Mouse (Mus musculus) liver (tissue): ENCODE results near the gene Pdia4.
"Not testable (repeated sequence)": the region's sequence is repeated elsewhere in the genome, so short reads cannot be mapped to it uniquely, and the experiment has no call there.

Experiments used
- DNase-seq: peaks from one replicate; pipeline ENCODE4 v3.0.0-alpha.2; 2020; ENCODE audit warnings: mixed read lengths

Pdia4 gene

GRCm38 (mm10) chr6:47813257-47813878 is at the start of gene Pdia4:
Gene Pdia4, minus strand, starts transcription at chr6:47813430.
- DNase-seq, result peak; percentile 96

GRCm38 (mm10) chr6:47857729-47858128 is 44.5 kb upstream of the Pdia4 start:
- not testable (repeated sequence) for DNase-seq

GRCm38 (mm10) chr6:47857241-47857640 is 44.0 kb upstream of the Pdia4 start:
- DNase-seq, result no peak

DNA sequence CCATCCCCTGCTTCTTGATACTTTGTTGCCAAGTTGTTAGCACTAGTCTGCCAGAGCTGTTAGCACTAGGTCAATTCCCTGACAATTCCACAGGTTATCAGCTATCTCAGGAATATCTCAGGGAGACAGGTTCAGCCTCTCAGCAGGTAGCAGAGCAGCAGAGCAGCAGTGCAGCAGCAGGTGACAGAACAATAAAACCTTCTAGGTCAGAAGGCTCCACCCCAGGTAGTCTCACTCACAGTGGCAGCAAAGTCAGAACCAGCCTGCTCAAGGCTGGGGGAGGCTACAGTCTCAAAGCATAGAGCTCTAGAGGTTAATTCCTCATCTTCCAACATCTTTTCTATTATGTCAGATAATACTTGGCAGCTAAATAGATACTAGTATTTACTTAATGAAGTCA is 32.5 kb upstream of the Pdia4 start:
- no peak for DNase-seq

GRCm38 (mm10) chr6:47842337-47842736 is 29.1 kb upstream of the Pdia4 start:
- no peak for DNase-seq

DNA sequence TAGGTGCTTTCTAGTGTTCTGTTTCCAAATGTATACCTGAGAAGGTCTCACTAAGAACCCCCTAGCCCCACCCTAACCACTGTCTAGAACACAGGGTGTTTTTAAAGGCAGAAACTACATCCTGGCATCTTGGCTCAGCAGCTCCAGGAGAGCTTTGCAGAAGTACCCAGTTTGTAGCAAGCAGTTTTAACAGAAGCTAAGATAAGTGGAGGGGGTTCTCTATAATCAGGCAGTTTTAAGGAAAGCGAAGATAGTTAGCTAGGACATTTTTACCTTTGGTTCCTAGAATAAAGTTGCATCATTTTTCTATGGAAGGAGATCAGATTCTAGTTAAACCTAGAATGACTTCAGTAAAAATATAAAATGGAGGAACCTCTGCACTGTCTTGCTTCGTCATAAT is 28.6 kb upstream of the Pdia4 start:
- no peak for DNase-seq

DNA sequence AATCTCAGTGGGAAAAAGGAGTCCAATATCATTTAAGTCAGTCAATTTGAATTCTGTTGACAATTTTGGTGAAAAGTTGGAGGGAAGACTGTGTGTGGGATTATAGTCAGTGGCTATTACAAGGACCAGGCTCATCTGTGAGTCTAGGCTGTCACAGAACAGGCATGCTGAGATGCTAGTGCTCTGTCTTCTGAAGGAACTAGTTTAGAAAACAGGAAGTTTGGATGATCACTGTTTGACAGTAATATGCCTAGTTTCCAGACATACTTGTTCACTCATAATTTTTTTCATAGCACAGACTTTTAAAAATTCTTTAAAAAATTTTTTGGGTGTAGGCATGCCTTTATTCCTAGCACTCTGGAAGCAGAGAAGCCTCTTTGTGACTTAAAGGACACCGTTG is 27.8 kb upstream of the Pdia4 start:
- DNase-seq, result no peak

DNA sequence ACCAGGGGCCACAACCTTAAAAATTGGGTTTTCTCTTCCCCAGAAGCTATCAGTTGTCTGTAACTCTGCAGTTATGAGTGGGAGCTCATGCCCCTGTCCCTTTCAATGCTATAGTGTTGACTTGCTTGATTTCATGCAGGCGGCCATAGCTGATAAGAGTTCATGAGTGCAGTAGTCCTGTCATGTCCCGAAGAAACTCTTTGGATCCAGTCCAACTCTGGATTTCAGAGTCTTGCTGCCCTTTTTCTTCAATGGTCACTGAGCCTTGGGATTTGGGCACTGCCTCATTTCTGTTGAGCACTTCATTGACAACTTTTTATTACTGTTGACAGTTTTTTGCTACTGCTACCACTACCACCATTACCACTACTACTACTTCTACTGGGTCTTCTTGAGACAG is 24.4 kb upstream of the Pdia4 start:
- no peak for DNase-seq

GRCm38 (mm10) chr6:47835984-47836521 is 22.8 kb upstream of the Pdia4 start:
- peak; percentile 67 for DNase-seq

DNA sequence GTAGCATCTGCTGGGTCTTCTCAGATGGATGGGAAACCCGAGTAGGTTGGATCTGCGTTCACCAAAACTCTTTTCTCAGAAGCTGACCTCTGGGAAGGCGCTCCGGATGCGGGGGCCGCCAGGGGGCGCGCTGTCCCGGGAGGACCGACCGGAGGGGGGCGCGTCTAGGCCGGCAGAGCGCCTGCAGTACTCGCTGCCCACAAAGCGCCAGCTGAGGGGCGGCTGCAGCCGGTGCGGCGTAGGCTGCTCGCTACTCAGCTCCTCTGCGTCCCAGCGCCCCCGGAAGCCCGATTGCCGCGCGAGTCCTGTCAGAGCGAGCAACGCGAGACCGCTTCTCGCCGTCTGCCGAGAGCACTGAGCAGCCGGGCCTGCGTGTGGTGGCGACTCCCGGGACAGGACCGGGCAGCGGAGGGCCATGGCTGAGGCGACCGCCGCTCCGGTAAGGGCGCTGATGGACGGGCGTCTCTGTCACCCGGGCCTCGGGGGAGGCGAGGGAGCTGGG is 22.3 kb upstream of the Pdia4 start, which contains the start of gene Zfp398:
TSS of gene Zfp398 (plus strand) at position 180 of the 502 bp plus-strand sequence.
- peak; percentile 96 for DNase-seq

DNA sequence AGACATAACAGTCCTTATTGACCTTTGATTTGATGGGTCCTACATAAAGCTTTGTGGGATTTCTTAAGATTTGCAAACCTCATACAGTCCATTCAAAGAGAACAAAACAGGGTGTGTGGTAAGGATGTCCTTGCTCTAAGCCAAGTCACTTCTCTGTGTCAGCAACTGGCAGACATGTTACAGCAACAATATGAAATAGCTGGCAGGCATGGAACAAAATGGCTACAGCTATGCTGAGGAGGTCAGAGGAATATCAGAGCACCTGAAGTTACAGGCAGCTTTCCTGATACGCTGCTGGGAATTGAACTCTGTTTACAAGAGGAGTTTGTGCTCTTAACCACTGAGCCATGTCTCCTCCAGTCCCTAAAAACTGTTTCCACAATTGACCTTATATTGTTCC is 19.0 kb upstream of the Pdia4 start:
- DNase-seq, result no peak

- peak; percentile 93 for DNase-seq
Observed at GRCm38 (mm10) chr6:47830104-47831078, 17.2 kb upstream of the Pdia4 start, which contains the start of gene Zfp786. Gene Zfp786, minus strand, starts transcription at chr6:47830867.

- DNase-seq, result no peak
Observed at GRCm38 (mm10) chr6:47828950-47829349, 15.7 kb upstream of the Pdia4 start.

DNA sequence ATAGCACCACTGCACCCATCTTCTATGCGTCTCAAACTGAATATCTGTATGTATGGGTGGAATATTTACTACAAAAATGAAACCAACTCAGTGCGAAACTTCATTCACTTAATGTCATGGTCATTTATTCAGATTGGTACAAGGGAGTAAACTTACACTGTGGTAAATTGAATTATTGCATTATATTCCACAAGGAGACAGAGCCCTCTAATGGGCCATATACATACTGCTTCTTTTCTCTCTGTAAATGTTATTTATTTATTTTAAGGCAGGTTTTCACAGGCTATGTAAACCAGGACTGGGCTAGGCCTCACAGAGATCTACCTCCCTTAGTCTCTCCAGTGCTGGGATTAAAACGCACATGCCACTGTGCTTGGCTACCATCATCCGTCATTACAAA is 14.2 kb upstream of the Pdia4 start:
- no peak for DNase-seq

DNA sequence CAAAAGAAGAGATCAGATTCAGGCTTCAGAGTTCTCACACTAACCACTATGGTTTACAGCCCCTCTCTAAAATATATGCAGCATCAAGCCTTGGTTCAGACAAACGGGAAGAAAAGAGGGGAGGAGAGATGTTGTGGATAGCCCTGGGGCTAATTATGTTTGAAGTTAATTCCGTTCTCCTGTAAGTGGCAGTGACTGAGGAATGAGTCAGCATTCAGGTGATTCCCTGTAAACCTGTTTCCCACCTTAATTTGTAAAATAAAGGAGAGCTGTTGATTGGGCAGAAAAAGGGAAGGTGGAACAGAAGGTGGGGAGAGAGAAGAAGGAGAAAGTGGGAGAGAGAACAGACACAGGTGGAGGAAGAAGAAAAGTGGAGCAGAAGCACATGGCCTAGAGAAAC is 11.0 kb upstream of the Pdia4 start:
- no peak for DNase-seq

- no peak for DNase-seq
Observed at GRCm38 (mm10) chr6:47821776-47822175, 8.5 kb upstream of the Pdia4 start.

DNA sequence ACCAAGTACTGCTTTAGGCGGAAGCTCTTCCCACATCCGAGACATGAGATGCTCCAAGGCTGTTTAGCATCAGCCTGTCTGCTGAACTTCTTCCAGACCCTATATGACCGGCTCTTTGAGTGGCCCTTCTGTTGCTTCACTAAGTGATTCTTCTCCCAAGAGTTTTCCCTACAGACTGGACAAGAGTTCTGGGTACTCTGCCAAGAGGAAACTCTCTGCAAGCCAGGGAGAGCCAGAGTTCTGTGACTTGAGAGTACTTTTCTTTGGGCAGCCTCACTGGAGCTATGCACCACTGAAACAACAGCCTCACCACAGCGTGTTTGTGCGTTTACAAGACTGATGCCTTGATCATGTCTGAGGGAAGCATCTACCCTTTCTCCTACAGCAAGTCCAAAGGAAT is 8.0 kb upstream of the Pdia4 start:
- DNase-seq, result no peak

DNA sequence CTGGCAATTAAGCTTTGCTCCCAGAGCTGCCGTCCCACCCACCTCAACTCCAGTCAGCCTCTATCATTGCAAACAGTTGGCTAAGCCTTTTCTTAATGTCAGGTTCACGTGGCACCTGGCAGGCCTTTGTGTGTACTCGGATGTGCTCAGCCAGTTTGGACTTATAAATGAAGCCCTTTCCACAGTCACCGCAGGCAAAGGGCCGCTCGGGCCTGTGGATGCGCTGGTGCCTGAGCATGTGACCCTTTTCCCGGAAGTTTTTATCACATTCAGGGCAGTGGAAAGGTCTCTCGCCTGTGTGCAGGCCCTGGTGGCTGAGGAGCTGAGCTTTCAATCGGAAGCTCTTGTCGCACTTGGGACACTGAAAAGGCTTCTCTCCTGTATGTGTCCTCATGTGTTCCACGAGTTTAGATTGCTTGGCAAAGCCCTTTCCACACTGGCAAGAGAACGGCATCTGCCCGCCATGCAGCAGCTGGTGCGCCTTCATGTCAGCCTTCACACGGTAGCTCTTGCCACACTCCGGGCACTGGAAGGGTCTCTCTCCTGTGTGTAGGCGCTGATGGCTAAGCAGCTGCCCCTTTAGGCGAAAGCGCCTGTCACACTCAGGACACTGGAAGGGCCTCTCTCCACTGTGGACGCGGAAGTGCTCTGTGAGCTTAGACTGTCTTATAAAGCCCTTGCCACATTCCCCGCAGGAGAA is 6.5 kb upstream of the Pdia4 start:
- no peak for DNase-seq

GRCm38 (mm10) chr6:47818721-47819120 is 5.5 kb upstream of the Pdia4 start:
- DNase-seq, result no peak

GRCm38 (mm10) chr6:47816151-47816550 is 2.9 kb upstream of the Pdia4 start:
- DNase-seq, result no peak

DNA sequence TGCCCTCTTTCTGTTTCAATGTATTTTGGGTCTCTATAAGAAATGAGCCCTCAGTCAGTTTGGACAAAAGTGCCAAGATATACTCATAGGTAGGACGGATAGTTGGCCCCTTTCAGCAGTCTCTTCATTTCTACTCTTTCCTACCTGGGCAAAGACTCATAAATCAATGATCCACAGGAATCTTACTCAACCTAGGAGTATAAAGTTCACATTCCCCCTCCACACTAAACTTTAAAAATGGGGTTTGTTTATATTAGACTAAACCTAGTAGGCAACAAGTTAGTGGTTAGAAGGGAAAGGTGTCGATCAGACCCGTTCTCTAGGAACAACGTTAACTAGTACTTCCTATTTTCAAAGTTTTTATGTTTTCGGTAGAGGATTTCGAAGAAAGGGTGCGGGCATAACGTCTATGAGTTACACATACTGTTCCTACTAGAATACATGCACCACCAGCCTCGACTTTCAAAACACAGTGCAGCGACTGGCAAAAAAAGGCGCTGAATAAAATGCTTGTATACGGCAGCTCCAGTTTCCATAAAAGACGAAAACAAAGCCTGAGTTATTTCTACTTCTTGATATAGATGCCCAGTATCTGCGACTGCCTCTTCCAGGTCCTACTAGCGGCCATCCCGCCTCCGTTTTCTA is 837 bp downstream of the Pdia4 start:
- DNase-seq, result no peak

- DNase-seq, result no peak
Observed at GRCm38 (mm10) chr6:47811324-47811723, 1.9 kb downstream of the Pdia4 start.
